Mouse (Mus musculus) forebrain, embryonic 12.5 days (tissue): ENCODE measurements around the gene Cnep1r1. TPM values are rescaled to one million over a fixed set of nuclear protein-coding genes. Genes with fewer than 3 reads are reported as not detected.

ENCODE experiments used
- ATAC-seq: fragments of 200-750 bp; cut with Nextera tagmentation; 2 replicates; pipeline ENCODE4 v1.8.0; 2017; ENCODE audit warnings: moderate TSS enrichment; ENCODE audit not compliant: low FRiP score
- H3K27ac ChIP-seq: fragments of 300-500 bp; sonication (generic); 2 replicates; pipeline ENCODE4 v1.5.1; 2016; ENCODE audit warnings: mild to moderate bottlenecking
- H3K27me3 ChIP-seq: fragments of 300-500 bp; sonication (generic); 2 replicates; pipeline ENCODE4 v1.6.1; 2016; ENCODE audit warnings: mild to moderate bottlenecking
- H3K36me3 ChIP-seq: fragments of 300-500 bp; sonication (generic); replicated peaks from 2 replicates; pipeline ENCODE4 v1.6.1; 2016; ENCODE audit warnings: mild to moderate bottlenecking
- H3K4me1 ChIP-seq: fragments of 300-500 bp; sonication (generic); 2 replicates; pipeline ENCODE4 v1.6.1; 2016
- H3K4me2 ChIP-seq: fragments of 300-500 bp; sonication (generic); 2 replicates; pipeline ENCODE4 v1.6.1; 2016; ENCODE audit warnings: mild to moderate bottlenecking, moderate library complexity
- H3K4me3 ChIP-seq: fragments of 300-500 bp; sonication (generic); replicated peaks from 2 replicates; pipeline ENCODE4 v1.5.1; 2016; ENCODE audit warnings: mild to moderate bottlenecking
- H3K9ac ChIP-seq: fragments of 300-500 bp; sonication (generic); 2 replicates; pipeline ENCODE4 v1.6.1; 2016; ENCODE audit warnings: mild to moderate bottlenecking
- H3K9me3 ChIP-seq: fragments of 300-500 bp; sonication (generic); 2 replicates; pipeline ENCODE4 v1.6.1; 2016
- WGBS: fragments of 180-500 bp; shearing (Covaris S2); methylation state at CpG from one replicate; pipeline ENCODE4 v1.1.7; 2016; 5-methylcytosine and 5-hydroxymethylcytosine counted together
- polyA plus RNA-seq: library from polyadenylated mRNA; unstranded; fragments of >200 nt; fragmentation: Nextera tagmentation; extraction: Ambion mirVana; gene quantifications from 2 replicates; pipeline ENCODE4 v1.2.1, GENCODE M21; 2016

Cnep1r1 gene
- polyA plus RNA-seq, 1 experiment from 2014 or later: 52.0 TPM

- peak within 1 kb of the TSS; percentile 61 for H3K4me2 ChIP-seq
- H3K27me3 ChIP-seq: no peaks in the 10 kb centered on the region
- under 1% methylated on average over 72 of the region's 79 CpGs for WGBS
- H3K4me1 ChIP-seq: peaks cover 16% of the 10 kb centered on the region
- peak within 1 kb of the TSS; percentile 76 for H3K4me3 ChIP-seq
- H3K9ac ChIP-seq: peak within 1 kb of the TSS; percentile 73
- H3K36me3 ChIP-seq: peaks cover 53% of the 10 kb centered on the region
- no peaks in the 10 kb centered on the region for H3K9me3 ChIP-seq
- peak; percentile 98 for ATAC-seq
- peak within 1 kb of the TSS; percentile 89 for H3K27ac ChIP-seq
Observed at GRCm38 (mm10) chr8:88137748-88138484, 19.3 kb downstream of the Cnep1r1 start, which contains the start of gene Heatr3. TSS of gene Heatr3 (plus strand) at chr8:88137855.

- peaks cover 48% of the 10 kb centered on the region for H3K36me3 ChIP-seq
Observed at GRCm38 (mm10) chr8:88139256-88139655, 20.7 kb downstream of the Cnep1r1 start.

GRCm38 (mm10) chr8:88141629-88142028, 23.1 kb downstream of the Cnep1r1 start:
- Histone ChIP-seq H3K9me3 (no peaks in the 10 kb centered on the region), H3K36me3 (peaks cover 38% of the 10 kb centered on the region), H3K4me1 (peaks cover 16% of the 10 kb centered on the region), H3K27me3 (no peaks in the 10 kb centered on the region), H3K27ac (no peak overlapping the region), H3K4me2 (no peak overlapping the region), H3K9ac (no peak overlapping the region), H3K4me3 (no peak overlapping the region)
- WGBS: 95% methylated on average over 3 of the region's 3 CpGs
- no peak for ATAC-seq

More at GRCm38 (mm10) chr8:88139256-88139655, 20.7 kb downstream of the Cnep1r1 start:
- no peak for ATAC-seq
- no peak overlapping the region for H3K9ac ChIP-seq
- H3K9me3 ChIP-seq: no peaks in the 10 kb centered on the region
- H3K4me3 ChIP-seq: no peak overlapping the region
- H3K27me3 ChIP-seq: no peaks in the 10 kb centered on the region
- 93% methylated on average over 3 of the region's 3 CpGs for WGBS
- H3K4me1 ChIP-seq: peaks cover 16% of the 10 kb centered on the region
- no peak overlapping the region for H3K27ac ChIP-seq
- H3K4me2 ChIP-seq: no peak overlapping the region

- WGBS: 92% methylated on average over 5 of the region's 5 CpGs
- Histone ChIP-seq H3K4me2 (no peak overlapping the region), H3K4me1 (peaks cover 10% of the 10 kb centered on the region), H3K9ac (no peak overlapping the region), H3K27me3 (no peaks in the 10 kb centered on the region), H3K4me3 (no peak overlapping the region), H3K27ac (no peak overlapping the region), H3K9me3 (no peaks in the 10 kb centered on the region), H3K36me3 (peaks cover 59% of the 10 kb centered on the region)
- no peak for ATAC-seq
Observed at GRCm38 (mm10) chr8:88144041-88144440, 25.5 kb downstream of the Cnep1r1 start.

GRCm38 (mm10) chr8:88150910-88151371, 32.4 kb downstream of the Cnep1r1 start:
- H3K4me1 ChIP-seq: no peaks in the 10 kb centered on the region
- no peak overlapping the region for H3K27ac ChIP-seq
- H3K9me3 ChIP-seq: no peaks in the 10 kb centered on the region
- ATAC-seq: no peak
- peaks cover 68% of the 10 kb centered on the region for H3K36me3 ChIP-seq
- H3K4me2 ChIP-seq: no peak overlapping the region
- H3K9ac ChIP-seq: no peak overlapping the region
- H3K27me3 ChIP-seq: no peaks in the 10 kb centered on the region
- H3K4me3 ChIP-seq: no peak overlapping the region
- 96% methylated on average over 6 of the region's 6 CpGs for WGBS

GRCm38 (mm10) chr8:88160237-88160995, 41.8 kb downstream of the Cnep1r1 start:
- Histone ChIP-seq H3K9me3 (no peaks in the 10 kb centered on the region), H3K36me3 (peaks cover 83% of the 10 kb centered on the region), H3K27ac (no peak overlapping the region), H3K4me2 (no peak overlapping the region), H3K4me3 (no peak overlapping the region), H3K4me1 (no peaks in the 10 kb centered on the region), H3K9ac (no peak overlapping the region), H3K27me3 (no peaks in the 10 kb centered on the region)
- no peak for ATAC-seq
- 91% methylated on average over 10 of the region's 10 CpGs for WGBS

GRCm38 (mm10) chr8:88161439-88161838, 42.9 kb downstream of the Cnep1r1 start:
- peaks cover 83% of the 10 kb centered on the region for H3K36me3 ChIP-seq
- H3K4me3 ChIP-seq: no peak overlapping the region
- ATAC-seq: no peak
- no peaks in the 10 kb centered on the region for H3K9me3 ChIP-seq
- no peaks in the 10 kb centered on the region for H3K27me3 ChIP-seq
- H3K4me2 ChIP-seq: no peak overlapping the region
- WGBS: 72% methylated on average over 5 of the region's 5 CpGs
- no peaks in the 10 kb centered on the region for H3K4me1 ChIP-seq
- H3K27ac ChIP-seq: no peak overlapping the region
- H3K9ac ChIP-seq: no peak overlapping the region

GRCm38 (mm10) chr8:88175264-88175663, 56.7 kb downstream of the Cnep1r1 start:
- Histone ChIP-seq H3K4me2 (no peak overlapping the region), H3K9me3 (no peaks in the 10 kb centered on the region), H3K36me3 (peaks cover 15% of the 10 kb centered on the region), H3K9ac (no peak overlapping the region), H3K27me3 (no peaks in the 10 kb centered on the region), H3K4me1 (no peaks in the 10 kb centered on the region), H3K27ac (no peak overlapping the region), H3K4me3 (no peak overlapping the region)
- ATAC-seq: no peak
- WGBS: 95% methylated on average over 7 of the region's 7 CpGs

GRCm38 (mm10) chr8:88177291-88177690, 58.7 kb downstream of the Cnep1r1 start:
- Histone ChIP-seq H3K27me3 (no peaks in the 10 kb centered on the region), H3K9me3 (no peaks in the 10 kb centered on the region), H3K36me3 (peaks cover 7% of the 10 kb centered on the region), H3K27ac (no peak overlapping the region), H3K4me2 (no peak overlapping the region), H3K4me1 (no peaks in the 10 kb centered on the region), H3K9ac (no peak overlapping the region), H3K4me3 (no peak overlapping the region)
- ATAC-seq: no peak
- 93% methylated on average over 8 of the region's 8 CpGs for WGBS

- ATAC-seq: no peak
- H3K4me1 ChIP-seq: no peaks in the 10 kb centered on the region
- no peaks in the 10 kb centered on the region for H3K9me3 ChIP-seq
- H3K27me3 ChIP-seq: no peaks in the 10 kb centered on the region
- H3K36me3 ChIP-seq: no peaks in the 10 kb centered on the region
- 89% methylated on average over 2 of the region's 2 CpGs for WGBS
- no peak overlapping the region for H3K4me2 ChIP-seq
- H3K4me3 ChIP-seq: no peak overlapping the region
- H3K9ac ChIP-seq: no peak overlapping the region
- H3K27ac ChIP-seq: no peak overlapping the region
Observed at GRCm38 (mm10) chr8:88183121-88183520, 64.6 kb downstream of the Cnep1r1 start.
